9 mouse cellular contexts compared by ENCODE assay signal in genomic region chr1:34750061-34751054, GRCm38 (mm10).
DNase-seq lines count a peak whose midpoint lies in the region; ATAC-seq and TF ChIP-seq lines count a peak whose summit lies in the region.
"Had no signal": no experiment of that assay in that cellular context is flagged by ENCODE, and none has a peak within 500 bp of the region (broad histone marks: within the 10 kb centered on the region; RNA-seq: fewer than 3 reads in every experiment).

No protein-coding gene starts in this region.

- peak overlapping the region; percentile 94 for H3K4me2 ChIP-seq in hindbrain, postnatal 0 days (ENCODE audit: low read depth, low read length)
- peak overlapping the region; percentile 96 for H3K4me2 ChIP-seq in midbrain, embryonic 14.5 days (ENCODE audit: low read length)

- H3K27ac ChIP-seq in kidney, adult 2 months (ENCODE audit: insufficient read depth, low read depth, low read length), result no peak overlapping the region
- peak overlapping the region; percentile 75 for H3K27ac ChIP-seq in hindbrain, postnatal 0 days
- peak overlapping the region; percentile 37 for H3K27ac ChIP-seq in midbrain, embryonic 14.5 days (replicated peaks; ENCODE audit: low read depth, low read length)

- H3K9ac ChIP-seq in hindbrain, postnatal 0 days (replicated peaks; ENCODE audit: low read length), result peak overlapping the region; percentile 88
- peak overlapping the region; percentile 81 for H3K9ac ChIP-seq in midbrain, embryonic 14.5 days (replicated peaks; ENCODE audit: low read length)

- 0 out of 2 replicates have a peak overlapping the region, but pooled peaks have one; percentile 4 for H3K4me3 ChIP-seq in kidney, adult 2 months (ENCODE audit: insufficient read depth, low read depth, low read length)
- peak overlapping the region; percentile 75 for H3K4me3 ChIP-seq in hindbrain, postnatal 0 days (ENCODE audit: low read length)
- H3K4me3 ChIP-seq in midbrain, embryonic 14.5 days (replicated peaks; ENCODE audit: low read depth, low read length), result peak overlapping the region; percentile 73

- no peak for TF ChIP-seq POLR2A in kidney, adult 2 months (IDR thresholded peaks at IDR 0.05; ENCODE audit: low read depth, low read length)

- no peak for TF ChIP-seq CTCF in kidney, adult 2 months (conservative IDR thresholded peaks at IDR 0.05; ENCODE audit: insufficient read depth, insufficient read length, low read depth, low read length)
- no peak for TF ChIP-seq CTCF in hindbrain, postnatal 0 days (IDR thresholded peaks at IDR 0.05; ENCODE audit: low read depth)

- no peaks in the 10 kb centered on the region for H3K4me1 ChIP-seq in kidney, adult 2 months (ENCODE audit: control insufficient read depth, insufficient read depth, low read length)
- H3K4me1 ChIP-seq in hindbrain, postnatal 0 days (ENCODE audit: insufficient read depth, low read length), result peaks cover 6% of the 10 kb centered on the region; the same call in 1 of the 2 replicates
- peaks cover 12% of the 10 kb centered on the region for H3K4me1 ChIP-seq in midbrain, embryonic 14.5 days (ENCODE audit: control insufficient read depth, insufficient read depth, low read length)

- ATAC-seq in hindbrain, postnatal 0 days, result peak; percentile 81
- peak; percentile 71 for ATAC-seq in midbrain, embryonic 14.5 days (ENCODE audit: low FRiP score, low TSS enrichment)

- no peaks in the 10 kb centered on the region for H3K9me3 ChIP-seq in hindbrain, postnatal 0 days (ENCODE audit: low read length)
- no peaks in the 10 kb centered on the region for H3K9me3 ChIP-seq in midbrain, embryonic 14.5 days (ENCODE audit: control insufficient read depth, low read length)
- H3K9me3 ChIP-seq: G1E had no signal

- H3K27me3 ChIP-seq in kidney, adult 2 months (replicated peaks; ENCODE audit: control insufficient read depth, insufficient read depth, low read length), result no peaks in the 10 kb centered on the region
- no peaks in the 10 kb centered on the region for H3K27me3 ChIP-seq in hindbrain, postnatal 0 days (ENCODE audit: insufficient read depth, low read length)
- peaks cover 14% of the 10 kb centered on the region for H3K27me3 ChIP-seq in midbrain, embryonic 14.5 days (ENCODE audit: control insufficient read depth, insufficient read depth, low read length)

- no peaks in the 10 kb centered on the region for H3K36me3 ChIP-seq in kidney, adult 2 months (ENCODE audit: control insufficient read depth, insufficient read depth, low read length)
- H3K36me3 ChIP-seq in hindbrain, postnatal 0 days (ENCODE audit: insufficient read depth, low read length), result no peaks in the 10 kb centered on the region
- no peaks in the 10 kb centered on the region for H3K36me3 ChIP-seq in midbrain, embryonic 14.5 days (ENCODE audit: control insufficient read depth, insufficient read depth, low read length)
- H3K36me3 ChIP-seq: G1E had no signal

- under 1% methylated on average over 108 of the region's 108 CpGs for WGBS in kidney, adult 2 months
- WGBS in hindbrain, postnatal 0 days, result 2% methylated on average over 84 of the region's 108 CpGs
- WGBS in midbrain, embryonic 14.5 days, result 1% methylated on average over 105 of the region's 108 CpGs

- no peak for DNase-seq in kidney, adult 2 months
- no peak for DNase-seq in kidney, postnatal 36 days
- peak; percentile 51 for DNase-seq in adrenal gland, adult 2 months
- DNase-seq in embryo, embryonic 9.5 days (ENCODE audit: extremely low spot score), result peak; percentile 35
- peak; percentile 74 for DNase-seq in hindbrain, postnatal 0 days (ENCODE audit: low spot score)
- peak; percentile 82 for DNase-seq in midbrain, embryonic 14.5 days
- no peak for DNase-seq in spleen, adult 18-20 months
- DNase-seq in urinary bladder, postnatal 4 days (ENCODE audit: low spot score in 2 of 2), result no peak

Comparison
In these comparisons a context has a peak if more than half of its experiments do, and no peak if none do; other contexts are left out.
1. DNase-seq: peak in adrenal gland, adult 2 months (single experiment), embryo, embryonic 9.5 days (single experiment), hindbrain, postnatal 0 days (single experiment) and midbrain, embryonic 14.5 days (single experiment); none in kidney, adult 2 months (single experiment), kidney, postnatal 36 days (0 of 2), spleen, adult 18-20 months (0 of 2) and urinary bladder, postnatal 4 days (0 of 2).
2. H3K4me3 ChIP-seq: peak in every context shown above with its lines; median percentile 75 in hindbrain, postnatal 0 days; 73 in midbrain, embryonic 14.5 days; 4 in kidney, adult 2 months.